In the genomic region with DNA sequence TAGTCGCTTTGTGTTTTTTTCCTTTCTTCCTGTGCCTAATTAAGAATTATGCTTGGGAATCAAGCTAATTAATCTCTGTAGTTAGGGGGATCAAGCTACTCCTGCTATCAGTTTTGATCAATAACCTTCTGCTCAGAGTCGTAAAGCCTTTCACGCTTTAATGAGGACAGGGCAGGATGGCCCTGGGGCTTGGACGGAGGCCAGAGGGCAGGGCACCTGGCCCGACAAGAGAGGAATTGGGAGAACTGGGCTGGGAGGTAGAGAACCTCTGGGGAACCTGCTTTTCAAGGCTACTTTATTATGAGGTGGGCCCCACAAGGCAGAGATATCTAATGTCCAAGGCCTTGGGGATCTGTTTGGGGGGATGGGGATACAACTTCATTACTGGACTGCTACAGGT, we compare ENCODE assay signal across 14 mouse cellular contexts.
DNase-seq lines count a peak whose midpoint lies in the region; ATAC-seq and TF ChIP-seq lines count a peak whose summit lies in the region.
"Had no signal": no experiment of that assay in that cellular context is flagged by ENCODE, and none has a peak within 500 bp of the region (broad histone marks: within the 10 kb centered on the region; RNA-seq: fewer than 3 reads in every experiment).

No protein-coding gene starts in this region.

- H3K27me3 ChIP-seq in kidney, adult 2 months (replicated peaks; ENCODE audit: control insufficient read depth, insufficient read depth, low read length): no peaks in the 10 kb centered on the region
- H3K27me3 ChIP-seq: embryonic facial prominence, embryonic 15.5 days had no signal

- 25% methylated on average over 5 of the region's 5 CpGs for WGBS in kidney, adult 2 months

- no peak overlapping the region for H3K4me3 ChIP-seq in kidney, adult 2 months (ENCODE audit: insufficient read depth, low read depth, low read length)
- H3K4me3 ChIP-seq: embryonic facial prominence, embryonic 15.5 days; heart, adult 2 months; hindbrain, embryonic 10.5 days had no signal

- no peak for TF ChIP-seq POLR2A in kidney, adult 2 months (IDR thresholded peaks at IDR 0.05; ENCODE audit: low read depth, low read length)

- no peak for ATAC-seq in CD4-positive, CD25-positive, alpha-beta regulatory T cell, adult 4 months
- ATAC-seq: forebrain, embryonic 14.5 days had no signal

- no peaks in the 10 kb centered on the region for H3K36me3 ChIP-seq in kidney, adult 2 months (ENCODE audit: control insufficient read depth, insufficient read depth, low read length)

- H3K4me1 ChIP-seq in kidney, adult 2 months (ENCODE audit: control insufficient read depth, insufficient read depth, low read length): 0 out of 2 replicates have a peak, but pooled peaks cover 2% of the 10 kb centered on the region

- H3K27ac ChIP-seq in kidney, adult 2 months (ENCODE audit: insufficient read depth, low read depth, low read length): no peak overlapping the region
- H3K27ac ChIP-seq: embryonic facial prominence, embryonic 15.5 days; heart, adult 2 months; hindbrain, embryonic 10.5 days had no signal

- no peak for TF ChIP-seq CTCF in kidney, adult 2 months (conservative IDR thresholded peaks at IDR 0.05; ENCODE audit: insufficient read depth, insufficient read length, low read depth, low read length)

- peak; percentile 24 for DNase-seq in kidney, adult 2 months
- DNase-seq in kidney, adult 8-10 months: no peak
- peak; percentile 11 for DNase-seq in fat pad, adult 2 months (ENCODE audit: extremely low read depth, low read depth, low spot score)
- DNase-seq in gonadal fat pad, adult 2 months (ENCODE audit: low read depth): peak; percentile 16
- DNase-seq in kidney, postnatal 14 days: peak; percentile 26
- no peak for DNase-seq in gastrocnemius, postnatal 25 days
- DNase-seq: cerebellum, adult 9-10 months; heart, adult 2 months; lung, adult 2 months; lung, postnatal 36 days had no signal

Comparison
In these comparisons a context has a peak if more than half of its experiments do, and no peak if none do; other contexts are left out.
1. DNase-seq: peak in kidney, adult 2 months (single experiment), fat pad, adult 2 months (single experiment), gonadal fat pad, adult 2 months (single experiment) and kidney, postnatal 14 days (single experiment); none in kidney, adult 8-10 months (0 of 2) and gastrocnemius, postnatal 25 days (single experiment).